Mouse (Mus musculus) limb, embryonic 11.5 days (tissue): ENCODE data around the gene Zfp385b. TPM values are rescaled to one million over a fixed set of nuclear protein-coding genes. Genes with fewer than 3 reads are reported as not detected.

Source experiments
- ATAC-seq: fragments of 200-750 bp; cut with Nextera tagmentation; 2 replicates; pipeline ENCODE4 v1.8.0; 2017; ENCODE audit warnings: low read depth; ENCODE audit not compliant: insufficient number of reproducible peaks, low FRiP score, low TSS enrichment
- DNase-seq: peaks from one replicate; pipeline ENCODE4 v3.0.0-alpha.2; 2015; ENCODE audit warnings: low spot score
- H3K27ac ChIP-seq: fragments of 300-500 bp; sonication (generic); replicated peaks from 2 replicates; pipeline ENCODE4 v1.5.1; 2014; ENCODE audit warnings: low read depth, mild to moderate bottlenecking, low read length
- H3K27me3 ChIP-seq: fragments of 300-500 bp; sonication (generic); 2 replicates; pipeline ENCODE4 v1.6.1; 2014; ENCODE audit warnings: mild to moderate bottlenecking, low read length, mixed read lengths; ENCODE audit not compliant: control insufficient read depth, insufficient read depth
- H3K36me3 ChIP-seq: fragments of 300-500 bp; sonication (generic); 2 replicates; pipeline ENCODE4 v1.6.1; 2014; ENCODE audit warnings: mild to moderate bottlenecking, low read length, moderate library complexity, mixed read lengths; ENCODE audit not compliant: control insufficient read depth, insufficient read depth
- H3K4me1 ChIP-seq: fragments of 300-500 bp; sonication (generic); 2 replicates; pipeline ENCODE4 v1.6.1; 2014; ENCODE audit warnings: low read length, mixed read lengths; ENCODE audit not compliant: control insufficient read depth, insufficient read depth
- H3K4me2 ChIP-seq: fragments of 300-500 bp; sonication (generic); 2 replicates; pipeline ENCODE4 v1.6.1; 2014; ENCODE audit warnings: low read depth, mild to moderate bottlenecking, moderate library complexity; ENCODE audit not compliant: severe bottlenecking
- H3K4me3 ChIP-seq: fragments of 300-500 bp; sonication (generic); 2 replicates; pipeline ENCODE4 v1.5.1; 2014; ENCODE audit warnings: low read depth, low read length
- H3K9ac ChIP-seq: fragments of 300-500 bp; sonication (generic); 2 replicates; pipeline ENCODE4 v1.6.1; 2014; ENCODE audit warnings: mild to moderate bottlenecking, low read length
- H3K9me3 ChIP-seq: fragments of 300-500 bp; sonication (generic); 2 replicates; pipeline ENCODE4 v1.6.1; 2016; ENCODE audit warnings: low read length; ENCODE audit not compliant: control insufficient read depth
- WGBS: fragments of 180-500 bp; shearing (Covaris S2); extraction: QIAGEN DNeasy Blood & Tissue Kit; methylation state at CpG from one replicate; pipeline ENCODE4 v1.1.7; 2014; 5-methylcytosine and 5-hydroxymethylcytosine counted together
- polyA plus RNA-seq: library from polyadenylated mRNA; unstranded; fragments of >200 nt; fragmentation: Nextera tagmentation; extraction: Ambion mirVana; gene quantifications from 2 replicates; pipeline ENCODE4 v1.2.1, GENCODE M21; 2014

Gene Zfp385b
- polyA plus RNA-seq, 1 experiment from 2014 or later: 0.64 TPM

GRCm38 (mm10) chr2:77496071-77496470 lies 323.4 kb downstream of the Zfp385b start:
- Histone ChIP-seq H3K4me1 (no peaks in the 10 kb centered on the region), H3K9me3 (no peaks in the 10 kb centered on the region), H3K27ac (no peak overlapping the region), H3K4me2 (no peak overlapping the region), H3K36me3 (no peaks in the 10 kb centered on the region), H3K4me3 (no peak overlapping the region), H3K27me3 (no peaks in the 10 kb centered on the region), H3K9ac (no peak overlapping the region)
- DNase-seq (no peak), ATAC-seq (no peak)
- WGBS: 88% methylated on average over 7 of the region's 7 CpGs

- DNase-seq (no peak), ATAC-seq (no peak)
- Histone ChIP-seq H3K9ac (no peak overlapping the region), H3K4me3 (no peak overlapping the region), H3K27ac (no peak overlapping the region), H3K27me3 (no peaks in the 10 kb centered on the region), H3K4me1 (no peaks in the 10 kb centered on the region), H3K36me3 (no peaks in the 10 kb centered on the region), H3K4me2 (no peak overlapping the region), H3K9me3 (no peaks in the 10 kb centered on the region)
- WGBS: 95% methylated on average over 4 of the region's 4 CpGs
Observed at GRCm38 (mm10) chr2:77495344-77495743, 324.1 kb downstream of the Zfp385b start.

- Histone ChIP-seq H3K27me3 (no peaks in the 10 kb centered on the region), H3K4me3 (no peak overlapping the region), H3K4me1 (no peaks in the 10 kb centered on the region), H3K36me3 (no peaks in the 10 kb centered on the region), H3K9ac (no peak overlapping the region), H3K27ac (no peak overlapping the region), H3K9me3 (no peaks in the 10 kb centered on the region), H3K4me2 (no peak overlapping the region)
- DNase-seq (no peak), ATAC-seq (no peak)
- WGBS: 87% methylated on average over 8 of the region's 8 CpGs
Observed at GRCm38 (mm10) chr2:77493695-77494094, 325.7 kb downstream of the Zfp385b start.

GRCm38 (mm10) chr2:77487151-77487550 lies 332.3 kb downstream of the Zfp385b start:
- H3K4me1 ChIP-seq: no peaks in the 10 kb centered on the region
- no peaks in the 10 kb centered on the region for H3K27me3 ChIP-seq
- no peak for ATAC-seq

GRCm38 (mm10) chr2:77481274-77481673 lies 338.2 kb downstream of the Zfp385b start:
- Histone ChIP-seq H3K27ac (no peak overlapping the region), H3K4me2 (no peak overlapping the region), H3K27me3 (no peaks in the 10 kb centered on the region), H3K4me3 (no peak overlapping the region), H3K9ac (no peak overlapping the region), H3K36me3 (no peaks in the 10 kb centered on the region), H3K4me1 (no peaks in the 10 kb centered on the region), H3K9me3 (no peaks in the 10 kb centered on the region)
- 76% methylated on average over 10 of the region's 10 CpGs for WGBS
- DNase-seq (peak; percentile 32), ATAC-seq (no peak)

More at GRCm38 (mm10) chr2:77487151-77487550, 332.3 kb downstream of the Zfp385b start:
- H3K4me2 ChIP-seq: no peak overlapping the region
- no peak for DNase-seq
- H3K4me3 ChIP-seq: no peak overlapping the region
- WGBS: 89% methylated on average over 8 of the region's 8 CpGs
- H3K9me3 ChIP-seq: no peaks in the 10 kb centered on the region
- H3K27ac ChIP-seq: no peak overlapping the region
- H3K36me3 ChIP-seq: no peaks in the 10 kb centered on the region
- no peak overlapping the region for H3K9ac ChIP-seq

- H3K4me2 ChIP-seq: no peak overlapping the region
- WGBS: 50% methylated on average over 10 of the region's 10 CpGs
- H3K36me3 ChIP-seq: no peaks in the 10 kb centered on the region
- ATAC-seq (no peak), DNase-seq (no peak)
- no peaks in the 10 kb centered on the region for H3K27me3 ChIP-seq
- no peaks in the 10 kb centered on the region for H3K9me3 ChIP-seq
- H3K4me3 ChIP-seq: no peak overlapping the region
- no peak overlapping the region for H3K9ac ChIP-seq
- H3K4me1 ChIP-seq: no peaks in the 10 kb centered on the region
- H3K27ac ChIP-seq: no peak overlapping the region
Observed at GRCm38 (mm10) chr2:77477536-77477935, 341.9 kb downstream of the Zfp385b start.

- no peak overlapping the region for H3K4me2 ChIP-seq
- DNase-seq: no peak
- no peak overlapping the region for H3K4me3 ChIP-seq
- no peaks in the 10 kb centered on the region for H3K36me3 ChIP-seq
- no peak overlapping the region for H3K9ac ChIP-seq
- no peaks in the 10 kb centered on the region for H3K9me3 ChIP-seq
- no peak overlapping the region for H3K27ac ChIP-seq
- no peak for ATAC-seq
- no peaks in the 10 kb centered on the region for H3K27me3 ChIP-seq
- H3K4me1 ChIP-seq: no peaks in the 10 kb centered on the region
- WGBS: 57% methylated on average over 8 of the region's 8 CpGs
Observed at GRCm38 (mm10) chr2:77476444-77476843, 343.0 kb downstream of the Zfp385b start.

- 88% methylated on average over 11 of the region's 11 CpGs for WGBS
- no peaks in the 10 kb centered on the region for H3K9me3 ChIP-seq
- H3K4me2 ChIP-seq: no peak overlapping the region
- no peaks in the 10 kb centered on the region for H3K27me3 ChIP-seq
- DNase-seq: no peak
- H3K4me3 ChIP-seq: no peak overlapping the region
- no peak overlapping the region for H3K9ac ChIP-seq
- H3K27ac ChIP-seq: no peak overlapping the region
- no peak for ATAC-seq
- H3K36me3 ChIP-seq: no peaks in the 10 kb centered on the region
- H3K4me1 ChIP-seq: no peaks in the 10 kb centered on the region
Observed at GRCm38 (mm10) chr2:77472254-77472837, 347.1 kb downstream of the Zfp385b start.

GRCm38 (mm10) chr2:77470716-77471115 lies 348.7 kb downstream of the Zfp385b start:
- ATAC-seq (no peak), DNase-seq (no peak)
- H3K27ac ChIP-seq: no peak overlapping the region
- no peaks in the 10 kb centered on the region for H3K27me3 ChIP-seq
- no peaks in the 10 kb centered on the region for H3K36me3 ChIP-seq
- H3K4me1 ChIP-seq: no peaks in the 10 kb centered on the region
- no peak overlapping the region for H3K4me3 ChIP-seq
- H3K9ac ChIP-seq: no peak overlapping the region
- H3K4me2 ChIP-seq: no peak overlapping the region
- 58% methylated on average over 7 of the region's 7 CpGs for WGBS
- H3K9me3 ChIP-seq: no peaks in the 10 kb centered on the region
